Mouse (Mus musculus): ENCODE results near the gene 4933427I04Rik. TPM values are rescaled to one million over a fixed set of nuclear protein-coding genes. Genes with fewer than 3 reads are reported as not detected.

The 4933427I04Rik gene
- under 1 TPM in 1 of 2 experiments, not detected in 1; 0.64 TPM for polyA plus RNA-seq (2017; shearing (Covaris generic))

DNA sequence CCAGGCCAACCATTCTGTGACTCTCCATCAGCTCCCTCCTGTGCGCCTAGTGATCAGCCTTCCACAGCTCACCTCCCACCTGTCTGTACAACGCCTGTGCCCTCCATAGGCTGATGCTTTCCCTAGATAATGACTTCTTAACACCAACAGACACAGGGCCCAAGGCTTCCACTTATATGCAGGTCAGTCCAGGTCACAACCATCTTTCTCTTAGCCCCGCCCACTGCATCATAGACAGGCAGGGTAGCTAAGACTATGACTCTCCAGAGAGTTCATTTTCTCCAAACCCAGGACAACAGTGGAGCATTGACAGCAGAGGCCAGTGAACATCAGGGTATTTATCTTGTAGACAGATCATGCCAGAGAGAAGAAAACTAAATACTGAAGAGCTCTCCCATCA lies at the start of gene 4933427I04Rik:
Gene 4933427I04Rik (plus strand): TSS at position 301 of the 400 bp plus-strand sequence.

DNA sequence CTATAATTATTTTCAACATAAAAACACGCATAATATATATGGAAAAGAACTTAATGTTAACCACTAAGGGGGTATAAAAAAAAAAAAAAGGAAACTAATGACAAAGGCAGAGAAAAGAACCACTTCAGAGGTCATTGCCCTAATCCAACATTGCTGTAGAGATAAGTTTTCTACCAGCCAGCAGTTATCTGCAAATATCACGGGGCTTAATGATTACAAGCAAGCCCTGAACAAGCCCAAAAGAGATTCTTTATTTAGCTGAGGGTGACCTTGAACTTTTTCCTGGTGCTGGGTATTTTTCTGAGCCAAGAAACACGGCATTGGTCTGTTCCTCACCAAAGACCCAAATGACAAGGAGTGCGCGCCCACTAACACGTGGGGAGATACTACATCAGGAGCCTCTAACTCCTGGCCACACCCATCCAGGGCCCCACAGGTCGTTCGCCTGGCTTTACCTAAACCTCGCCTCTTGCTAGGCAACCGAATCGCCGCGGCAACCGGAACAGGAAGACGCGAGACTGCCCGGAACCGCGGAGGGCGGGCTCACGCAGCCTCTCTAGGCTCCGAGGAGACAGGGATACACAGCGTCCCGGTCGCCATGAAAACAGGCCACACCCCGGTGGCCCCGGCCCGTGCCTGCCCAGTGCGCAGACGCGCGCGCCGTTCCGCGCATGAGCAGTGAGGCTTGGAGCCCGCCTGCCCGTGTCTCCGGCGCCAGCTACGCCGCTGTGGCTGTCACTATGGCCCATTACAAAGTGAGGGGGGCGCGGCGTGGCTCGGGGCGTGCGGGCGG lies 45.0 kb downstream of the 4933427I04Rik start, which contains the start of gene Mycbp:
Gene Mycbp (plus strand): TSS at position 500 of the 793 bp plus-strand sequence.

Other genes with a start within 250 kb of the 4933427I04Rik start
- 100 to 1,000 TPM; 101 to 103 TPM for gene Macf1, start 175.3 kb upstream of the 4933427I04Rik start, polyA plus RNA-seq (2017; shearing (Covaris generic))
- gene Ndufs5, start 141.5 kb upstream of the 4933427I04Rik start, polyA plus RNA-seq (2017; shearing (Covaris generic)) = 100 to 1,000 TPM; 114 to 124 TPM
- gene Akirin1, start 109.3 kb upstream of the 4933427I04Rik start, polyA plus RNA-seq (2017; shearing (Covaris generic)) = 100 to 1,000 TPM in 1 of 2 experiments, 10 to 100 TPM in 1; 88.4 to 107 TPM
- gene Rhbdl2, start 71.8 kb upstream of the 4933427I04Rik start, polyA plus RNA-seq (2017; shearing (Covaris generic)) = 1 to 10 TPM in 1 of 2 experiments, under 1 TPM in 1; 0.92 to 4.0 TPM
- 10 to 100 TPM; 10.1 to 22.4 TPM for gene Mycbp, start 45.2 kb downstream of the 4933427I04Rik start, polyA plus RNA-seq (2017; shearing (Covaris generic))
- 10 to 100 TPM; 74.8 to 83.7 TPM for gene Rragc, start 57.8 kb downstream of the 4933427I04Rik start, polyA plus RNA-seq (2017; shearing (Covaris generic))
- gene 4930535I16Rik, start 58.3 kb downstream of the 4933427I04Rik start, polyA plus RNA-seq (2017; shearing (Covaris generic)) = under 1 TPM in 1 of 2 experiments, not detected in 1; 0.59 TPM

Measured in inflammation-experienced regulatory T-cells (primary cell).